Mouse (Mus musculus): ENCODE measurements around the gene Rnf115. TPM values are rescaled to one million over a fixed set of nuclear protein-coding genes. Genes with fewer than 3 reads are reported as not detected.

Gene Rnf115
- total and polyA plus RNA-seq, 2 experiments from 2014 or later: 52.6 to 63.6 TPM

DNA sequence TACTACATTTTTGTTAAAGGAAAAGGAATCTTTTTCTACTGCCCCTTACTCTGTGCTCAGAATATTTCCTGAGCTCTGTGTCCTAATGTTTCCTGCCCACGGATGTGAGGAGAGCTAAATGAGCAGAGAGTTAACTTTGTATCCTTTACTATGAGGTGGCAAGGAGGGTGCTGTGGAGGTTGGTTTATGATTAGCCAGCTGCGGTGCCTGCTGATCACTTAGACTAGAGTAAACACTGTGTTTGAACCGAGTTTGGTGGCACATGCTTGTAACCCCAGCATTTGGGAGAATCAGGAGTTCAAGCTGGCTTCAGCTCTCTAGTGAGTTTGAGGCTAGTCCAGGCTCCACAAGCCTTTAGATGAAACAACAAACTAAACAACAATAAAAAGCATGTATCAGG is 49.7 kb downstream of the Rnf115 start:
- H3K36me3 ChIP-seq (ENCODE audit: insufficient read depth): no peaks in the 10 kb centered on the region; the same call in 1 of the 2 replicates

GRCm38 (mm10) chr3:96782236-96782635 is 54.8 kb downstream of the Rnf115 start:
- Histone ChIP-seq H3K27ac (ENCODE audit: low read depth, low read length) (no peak overlapping the region), H3K27me3 (ENCODE audit: insufficient read depth, low read length) (no peaks in the 10 kb centered on the region), H3K4me3 (ENCODE audit: low read depth, low read length) (no peak overlapping the region), H3K4me2 (ENCODE audit: low read depth) (no peak overlapping the region), H3K9me3 (ENCODE audit: low read length) (no peaks in the 10 kb centered on the region), H3K9ac (no peak overlapping the region), H3K36me3 (ENCODE audit: insufficient read depth) (peaks cover 10% of the 10 kb centered on the region), H3K4me1 (ENCODE audit: insufficient read depth) (no peaks in the 10 kb centered on the region)
- DNase-seq (no peak), ATAC-seq (no peak)
- 69% methylated on average over 8 of the region's 8 CpGs for WGBS
- TF ChIP-seq CTCF (IDR thresholded peaks at IDR 0.05; ENCODE audit: low read depth): no peak

More for the DNA sequence above, 49.7 kb downstream of the Rnf115 start:
- H3K9me3 ChIP-seq (ENCODE audit: low read length): no peaks in the 10 kb centered on the region
- TF ChIP-seq CTCF (IDR thresholded peaks at IDR 0.05; ENCODE audit: low read depth): no peak
- ATAC-seq (no peak), DNase-seq (no peak)
- no peaks in the 10 kb centered on the region for H3K27me3 ChIP-seq (ENCODE audit: insufficient read depth, low read length)
- H3K4me3 ChIP-seq (ENCODE audit: low read depth, low read length): no peak overlapping the region
- H3K9ac ChIP-seq: no peak overlapping the region
- WGBS: 85% methylated on average over 3 of the region's 3 CpGs
- no peak overlapping the region for H3K27ac ChIP-seq (ENCODE audit: low read depth, low read length)
- H3K4me2 ChIP-seq (ENCODE audit: low read depth): no peak overlapping the region
- H3K4me1 ChIP-seq (ENCODE audit: insufficient read depth): no peaks in the 10 kb centered on the region

- ATAC-seq: no peak
- Histone ChIP-seq H3K9me3 (ENCODE audit: low read length) (no peaks in the 10 kb centered on the region), H3K36me3 (ENCODE audit: insufficient read depth) (peaks cover 33% of the 10 kb centered on the region), H3K4me1 (ENCODE audit: insufficient read depth) (no peaks in the 10 kb centered on the region), H3K27ac (ENCODE audit: low read depth, low read length) (no peak overlapping the region), H3K9ac (no peak overlapping the region), H3K27me3 (ENCODE audit: insufficient read depth, low read length) (no peaks in the 10 kb centered on the region), H3K4me2 (ENCODE audit: low read depth) (no peak overlapping the region), H3K4me3 (ENCODE audit: low read depth, low read length) (no peak overlapping the region)
- no peak for DNase-seq
- no peak for TF ChIP-seq CTCF (IDR thresholded peaks at IDR 0.05; ENCODE audit: low read depth)
- 89% methylated on average over 1 of the region's 1 CpGs for WGBS
Measured at GRCm38 (mm10) chr3:96787784-96788183, 60.3 kb downstream of the Rnf115 start.

- ATAC-seq (no peak), DNase-seq (no peak)
- H3K27ac ChIP-seq (ENCODE audit: low read depth, low read length): no peak overlapping the region
- H3K27me3 ChIP-seq (ENCODE audit: insufficient read depth, low read length): no peaks in the 10 kb centered on the region
- TF ChIP-seq CTCF (IDR thresholded peaks at IDR 0.05; ENCODE audit: low read depth): no peak
- no peaks in the 10 kb centered on the region for H3K9me3 ChIP-seq (ENCODE audit: low read length)
- H3K9ac ChIP-seq: no peak overlapping the region
- no peaks in the 10 kb centered on the region for H3K4me1 ChIP-seq (ENCODE audit: insufficient read depth)
- H3K36me3 ChIP-seq (ENCODE audit: insufficient read depth): peaks cover 33% of the 10 kb centered on the region
- H3K4me2 ChIP-seq (ENCODE audit: low read depth): no peak overlapping the region
- no peak overlapping the region for H3K4me3 ChIP-seq (ENCODE audit: low read depth, low read length)
- 77% methylated on average over 8 of the region's 8 CpGs for WGBS
Measured at GRCm38 (mm10) chr3:96788506-96788905, 61.0 kb downstream of the Rnf115 start.

GRCm38 (mm10) chr3:96800254-96800653 is 72.8 kb downstream of the Rnf115 start:
- ATAC-seq: no peak

DNA sequence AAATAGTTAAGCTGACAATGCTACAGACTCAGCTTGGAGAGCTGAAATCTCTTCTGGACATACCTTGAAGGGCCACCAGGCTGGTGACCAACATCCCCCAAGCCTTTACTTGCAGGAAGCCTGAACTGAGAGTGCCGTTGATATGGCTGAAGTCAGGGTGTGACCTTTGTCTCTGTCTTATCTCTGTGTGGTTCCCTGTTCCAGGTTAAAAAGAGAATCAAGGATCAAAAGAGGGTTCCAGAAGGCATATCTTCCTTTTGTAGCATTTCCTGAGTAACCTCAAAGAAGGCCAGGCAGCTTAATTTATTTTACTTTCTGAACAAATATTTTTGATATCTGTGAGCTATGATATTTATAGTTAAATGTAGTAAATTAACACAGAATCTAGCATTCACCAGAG is 74.8 kb downstream of the Rnf115 start:
- Histone ChIP-seq H3K4me1 (ENCODE audit: insufficient read depth) (no peaks in the 10 kb centered on the region), H3K9ac (no peak overlapping the region), H3K36me3 (ENCODE audit: insufficient read depth) (no peaks in the 10 kb centered on the region), H3K9me3 (ENCODE audit: low read length) (no peaks in the 10 kb centered on the region), H3K27me3 (ENCODE audit: insufficient read depth, low read length) (no peaks in the 10 kb centered on the region), H3K27ac (ENCODE audit: low read depth, low read length) (no peak overlapping the region), H3K4me2 (ENCODE audit: low read depth) (no peak overlapping the region), H3K4me3 (ENCODE audit: low read depth, low read length) (no peak overlapping the region)
- no peak for TF ChIP-seq CTCF (IDR thresholded peaks at IDR 0.05; ENCODE audit: low read depth)
- ATAC-seq (no peak), DNase-seq (no peak)
- WGBS: 75% methylated on average over 1 of the region's 1 CpGs

More at GRCm38 (mm10) chr3:96800254-96800653, 72.8 kb downstream of the Rnf115 start:
- no peaks in the 10 kb centered on the region for H3K4me1 ChIP-seq (ENCODE audit: insufficient read depth)
- DNase-seq: no peak
- no peak for TF ChIP-seq CTCF (IDR thresholded peaks at IDR 0.05; ENCODE audit: low read depth)
- H3K9ac ChIP-seq: no peak overlapping the region
- H3K36me3 ChIP-seq (ENCODE audit: insufficient read depth): no peaks in the 10 kb centered on the region
- H3K4me3 ChIP-seq (ENCODE audit: low read depth, low read length): no peak overlapping the region
- no peaks in the 10 kb centered on the region for H3K9me3 ChIP-seq (ENCODE audit: low read length)
- H3K4me2 ChIP-seq (ENCODE audit: low read depth): no peak overlapping the region
- no peak overlapping the region for H3K27ac ChIP-seq (ENCODE audit: low read depth, low read length)
- no peaks in the 10 kb centered on the region for H3K27me3 ChIP-seq (ENCODE audit: insufficient read depth, low read length)
- 89% methylated on average over 11 of the region's 11 CpGs for WGBS

DNA sequence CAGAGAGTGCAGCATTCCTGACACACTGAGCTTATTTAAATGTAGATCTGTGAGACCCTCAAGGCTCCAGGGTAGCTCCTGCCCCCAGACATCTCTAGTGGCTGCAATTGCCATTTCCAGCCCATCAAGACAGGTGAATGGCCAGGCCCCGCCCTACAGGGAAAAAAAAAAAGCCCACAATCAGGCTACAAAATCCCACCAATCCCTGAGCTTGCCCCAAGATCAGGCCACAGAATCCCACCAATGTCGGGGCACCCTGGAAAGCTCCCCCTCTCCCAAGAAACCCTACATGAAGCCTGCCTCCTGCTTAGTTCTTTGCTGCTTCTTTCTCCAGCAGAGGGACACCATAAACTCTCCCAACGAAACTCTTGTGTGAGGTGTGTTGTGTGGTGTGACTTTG is 80.7 kb downstream of the Rnf115 start:
- Histone ChIP-seq H3K4me1 (ENCODE audit: insufficient read depth) (no peaks in the 10 kb centered on the region), H3K4me2 (ENCODE audit: low read depth) (no peak overlapping the region), H3K27me3 (ENCODE audit: insufficient read depth, low read length) (no peaks in the 10 kb centered on the region), H3K9me3 (ENCODE audit: low read length) (no peaks in the 10 kb centered on the region), H3K4me3 (ENCODE audit: low read depth, low read length) (no peak overlapping the region), H3K27ac (ENCODE audit: low read depth, low read length) (no peak overlapping the region), H3K9ac (no peak overlapping the region), H3K36me3 (ENCODE audit: insufficient read depth) (no peaks in the 10 kb centered on the region)
- ATAC-seq (no peak), DNase-seq (no peak)
- WGBS: 80% methylated on average over 3 of the region's 3 CpGs
- no peak for TF ChIP-seq CTCF (IDR thresholded peaks at IDR 0.05; ENCODE audit: low read depth)

- Histone ChIP-seq H3K27ac (ENCODE audit: low read depth, low read length) (no peak overlapping the region), H3K4me1 (ENCODE audit: insufficient read depth) (no peaks in the 10 kb centered on the region), H3K4me3 (ENCODE audit: low read depth, low read length) (no peak overlapping the region), H3K9ac (no peak overlapping the region), H3K36me3 (ENCODE audit: insufficient read depth) (no peaks in the 10 kb centered on the region), H3K27me3 (ENCODE audit: insufficient read depth, low read length) (no peaks in the 10 kb centered on the region), H3K9me3 (ENCODE audit: low read length) (no peaks in the 10 kb centered on the region), H3K4me2 (ENCODE audit: low read depth) (no peak overlapping the region)
- no peak for DNase-seq
- no peak for TF ChIP-seq CTCF (IDR thresholded peaks at IDR 0.05; ENCODE audit: low read depth)
- whole genome bisulfite sequencing: 76% methylated on average over 3 of the region's 3 CpGs
- ATAC-seq: no peak
Measured at GRCm38 (mm10) chr3:96808651-96809050, 81.2 kb downstream of the Rnf115 start.

Data from forebrain, postnatal 0 days (tissue).